Mouse (Mus musculus): ENCODE data around the gene Cdk17.

- no peak for TF ChIP-seq CTCF (conservative IDR thresholded peaks at IDR 0.05; ENCODE audit: insufficient read depth, insufficient read length, low read depth, low read length)
- no peak for TF ChIP-seq POLR2A (IDR thresholded peaks at IDR 0.05; ENCODE audit: low read depth, low read length)
Measured at GRCm38 (mm10) chr10:93242861-93243260, 82.2 kb downstream of the Cdk17 start.

Data from kidney, adult 2 months (tissue).